Mouse (Mus musculus) ES-Bruce4 (cell line): Measurements from ENCODE around the gene Adig.

Experiments
- CTCF ChIP-seq: IDR thresholded peaks from one replicate; pipeline ENCODE4 v1.8.1; 2011; ENCODE audit warnings: low read depth, low read length
- EP300 ChIP-seq: IDR thresholded peaks from 2 replicates; pipeline ENCODE4 v1.6.1; 2011; ENCODE audit warnings: low read depth, low read length; ENCODE audit not compliant: insufficient read depth
- POLR2A ChIP-seq: IDR thresholded peaks from one replicate; pipeline ENCODE4 v1.8.1; 2011; ENCODE audit warnings: low read length; ENCODE audit not compliant: insufficient read depth

GRCm38 (mm10) chr2:158518583-158518982 is 16.2 kb downstream of the Adig start:
- no peak for TF ChIP-seq CTCF
- TF ChIP-seq EP300: no peak
- no peak for TF ChIP-seq POLR2A
